Mouse (Mus musculus): ENCODE results near the gene Mnat1.

DNA sequence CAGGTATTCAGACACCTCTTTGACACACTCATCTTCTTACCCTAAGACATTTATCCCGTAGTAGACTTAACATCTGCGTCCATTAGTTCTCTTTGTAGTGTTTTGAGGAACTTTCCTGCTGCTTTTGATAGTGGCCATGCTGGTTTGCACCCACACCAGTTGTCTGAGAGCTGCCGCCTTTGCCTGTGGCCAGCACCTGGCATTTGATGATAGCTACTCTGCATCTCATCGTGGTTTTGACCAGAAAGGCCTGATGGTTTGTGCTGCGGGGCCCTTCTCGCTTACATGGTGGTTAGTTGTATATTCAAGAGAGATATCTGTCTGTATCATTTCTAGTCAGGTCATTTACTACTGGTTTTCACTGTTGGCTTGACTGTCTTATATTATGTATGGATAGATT is 73.8 kb downstream of the Mnat1 start:
- TF ChIP-seq CTCF (IDR thresholded peaks at IDR 0.05; ENCODE audit: extremely low read depth, insufficient read depth, insufficient read length, insufficient replicate concordance) (no peak), POLR2A (IDR thresholded peaks at IDR 0.05; ENCODE audit: low read depth, low read length) (no peak)

Measured in spleen, adult 2 months (tissue).